Mouse (Mus musculus) heart, embryonic 11.5 days (tissue): ENCODE data around the gene Adgrd1. TPM values are rescaled to one million over a fixed set of nuclear protein-coding genes. Genes with fewer than 3 reads are reported as not detected.

Source experiments
- ATAC-seq: fragments of 200-750 bp; cut with Nextera tagmentation; replicated peaks from 2 replicates; pipeline ENCODE4 v1.8.0; 2017; ENCODE audit warnings: moderate library complexity; ENCODE audit not compliant: insufficient number of reproducible peaks, low FRiP score, low TSS enrichment
- H3K27ac ChIP-seq: fragments of 300-500 bp; sonication (generic); 2 replicates; pipeline ENCODE4 v1.5.1; 2014; ENCODE audit warnings: mild to moderate bottlenecking, low read depth, low read length
- H3K27me3 ChIP-seq: fragments of 300-500 bp; sonication (generic); 2 replicates; pipeline ENCODE4 v1.6.1; 2014; ENCODE audit warnings: mild to moderate bottlenecking, low read length, mixed read lengths; ENCODE audit not compliant: control insufficient read depth, insufficient read depth
- H3K36me3 ChIP-seq: fragments of 300-500 bp; sonication (generic); 2 replicates; pipeline ENCODE4 v1.6.1; 2014; ENCODE audit warnings: mild to moderate bottlenecking, low read length, moderate library complexity, mixed read lengths; ENCODE audit not compliant: control insufficient read depth, insufficient read depth
- H3K4me1 ChIP-seq: fragments of 300-500 bp; sonication (generic); 2 replicates; pipeline ENCODE4 v1.6.1; 2014; ENCODE audit warnings: low read length; ENCODE audit not compliant: control insufficient read depth, insufficient read depth
- H3K4me2 ChIP-seq: fragments of 300-500 bp; sonication (generic); 2 replicates; pipeline ENCODE4 v1.6.1; 2014; ENCODE audit warnings: mild to moderate bottlenecking, moderate library complexity
- H3K4me3 ChIP-seq: fragments of 300-500 bp; sonication (generic); 2 replicates; pipeline ENCODE4 v1.5.1; 2014; ENCODE audit warnings: low read depth, low read length
- H3K9ac ChIP-seq: fragments of 300-500 bp; sonication (generic); 2 replicates; pipeline ENCODE4 v1.6.1; 2014; ENCODE audit warnings: mild to moderate bottlenecking, low read depth, low read length, moderate library complexity
- H3K9me3 ChIP-seq: fragments of 300-500 bp; sonication (generic); replicated peaks from 2 replicates; pipeline ENCODE4 v1.6.1; 2016; ENCODE audit warnings: low read length; ENCODE audit not compliant: control insufficient read depth
- WGBS: fragments of 180-500 bp; shearing (Covaris S2); extraction: QIAGEN DNeasy Blood & Tissue Kit; methylation state at CpG from one replicate; pipeline ENCODE4 v1.1.7; 2014; ENCODE audit not compliant: insufficient replicate concordance; 5-methylcytosine and 5-hydroxymethylcytosine counted together
- polyA plus RNA-seq: library from polyadenylated mRNA; unstranded; fragments of >200 nt; fragmentation: Nextera tagmentation; extraction: Ambion mirVana; gene quantifications from 2 replicates; pipeline ENCODE4 v1.2.1, GENCODE M21; 2014

The Adgrd1 gene
- polyA plus RNA-seq, 1 experiment from 2014 or later, result 0.31 TPM

GRCm38 (mm10) chr5:129208845-129209244 is 112.3 kb downstream of the Adgrd1 start:
- Histone ChIP-seq H3K4me3 (no peak overlapping the region), H3K4me2 (no peak overlapping the region), H3K9ac (no peak overlapping the region), H3K36me3 (no peaks in the 10 kb centered on the region), H3K4me1 (no peaks in the 10 kb centered on the region), H3K27ac (no peak overlapping the region), H3K9me3 (no peaks in the 10 kb centered on the region), H3K27me3 (peaks cover 4% of the 10 kb centered on the region; the same call in 1 of the 2 replicates)
- ATAC-seq, result no peak
- WGBS, result 69% methylated on average over 4 of the region's 4 CpGs

- WGBS, result 77% methylated on average over 14 of the region's 14 CpGs
- H3K36me3 ChIP-seq, result no peaks in the 10 kb centered on the region
- H3K27me3 ChIP-seq, result 0 out of 2 replicates have a peak, but pooled peaks cover 2% of the 10 kb centered on the region
- no peak overlapping the region for H3K4me2 ChIP-seq
- no peak overlapping the region for H3K27ac ChIP-seq
- ATAC-seq, result no peak
- H3K9me3 ChIP-seq, result no peaks in the 10 kb centered on the region
- H3K4me1 ChIP-seq, result no peaks in the 10 kb centered on the region
- no peak overlapping the region for H3K4me3 ChIP-seq
- no peak overlapping the region for H3K9ac ChIP-seq
Measured at GRCm38 (mm10) chr5:129211385-129212031, 115.0 kb downstream of the Adgrd1 start.

GRCm38 (mm10) chr5:129214023-129214422 is 117.5 kb downstream of the Adgrd1 start:
- 42% methylated on average over 9 of the region's 9 CpGs for WGBS
- Histone ChIP-seq H3K9me3 (no peaks in the 10 kb centered on the region), H3K4me3 (no peak overlapping the region), H3K27ac (no peak overlapping the region), H3K4me2 (no peak overlapping the region), H3K9ac (no peak overlapping the region), H3K36me3 (no peaks in the 10 kb centered on the region), H3K4me1 (no peaks in the 10 kb centered on the region), H3K27me3 (0 out of 2 replicates have a peak, but pooled peaks cover 5% of the 10 kb centered on the region)
- ATAC-seq, result no peak

GRCm38 (mm10) chr5:129216001-129216400 is 119.5 kb downstream of the Adgrd1 start:
- no peak for ATAC-seq
- WGBS, result 80% methylated on average over 2 of the region's 2 CpGs

GRCm38 (mm10) chr5:129217481-129218221 is 121.1 kb downstream of the Adgrd1 start:
- Histone ChIP-seq H3K27ac (no peak overlapping the region), H3K4me2 (peak overlapping the region; percentile 47), H3K4me1 (no peaks in the 10 kb centered on the region), H3K27me3 (0 out of 2 replicates have a peak, but pooled peaks cover 3% of the 10 kb centered on the region), H3K9me3 (no peaks in the 10 kb centered on the region; the same call in 1 of the 2 replicates), H3K9ac (no peak overlapping the region), H3K4me3 (no peak overlapping the region; the same call in 1 of the 2 replicates), H3K36me3 (no peaks in the 10 kb centered on the region)
- no peak for ATAC-seq
- 16% methylated on average over 22 of the region's 22 CpGs for WGBS

More at GRCm38 (mm10) chr5:129216001-129216400, 119.5 kb downstream of the Adgrd1 start:
- no peak overlapping the region for H3K9ac ChIP-seq
- H3K4me2 ChIP-seq, result no peak overlapping the region
- 0 out of 2 replicates have a peak, but pooled peaks cover 5% of the 10 kb centered on the region for H3K27me3 ChIP-seq
- H3K4me1 ChIP-seq, result no peaks in the 10 kb centered on the region
- no peaks in the 10 kb centered on the region for H3K36me3 ChIP-seq
- H3K9me3 ChIP-seq, result no peaks in the 10 kb centered on the region; the same call in 1 of the 2 replicates
- no peak overlapping the region for H3K4me3 ChIP-seq
- H3K27ac ChIP-seq, result no peak overlapping the region

GRCm38 (mm10) chr5:129218222-129218505 is 121.6 kb downstream of the Adgrd1 start:
- no peak overlapping the region for H3K9ac ChIP-seq
- H3K36me3 ChIP-seq, result no peaks in the 10 kb centered on the region
- H3K9me3 ChIP-seq, result no peaks in the 10 kb centered on the region; the same call in 1 of the 2 replicates
- H3K27ac ChIP-seq, result no peak overlapping the region
- WGBS, result 39% methylated on average over 1 of the region's 3 CpGs
- no peak for ATAC-seq
- no peaks in the 10 kb centered on the region for H3K4me1 ChIP-seq
- H3K4me2 ChIP-seq, result no peak overlapping the region; the same call in 1 of the 2 replicates
- H3K4me3 ChIP-seq, result no peak overlapping the region
- H3K27me3 ChIP-seq, result 0 out of 2 replicates have a peak, but pooled peaks cover 3% of the 10 kb centered on the region

- 36% methylated on average over 8 of the region's 8 CpGs for WGBS
Measured at GRCm38 (mm10) chr5:129218537-129218981, 122.0 kb downstream of the Adgrd1 start.

GRCm38 (mm10) chr5:129219178-129219760 is 122.7 kb downstream of the Adgrd1 start:
- WGBS, result 87% methylated on average over 5 of the region's 5 CpGs
- H3K4me1 ChIP-seq, result no peaks in the 10 kb centered on the region
- ATAC-seq, result no peak
- H3K27me3 ChIP-seq, result 0 out of 2 replicates have a peak, but pooled peaks cover 3% of the 10 kb centered on the region
- no peak overlapping the region for H3K4me3 ChIP-seq
- no peaks in the 10 kb centered on the region for H3K36me3 ChIP-seq
- no peaks in the 10 kb centered on the region; the same call in 1 of the 2 replicates for H3K9me3 ChIP-seq
- H3K9ac ChIP-seq, result no peak overlapping the region
- H3K27ac ChIP-seq, result no peak overlapping the region
- no peak overlapping the region for H3K4me2 ChIP-seq

More at GRCm38 (mm10) chr5:129218537-129218981, 122.0 kb downstream of the Adgrd1 start:
- no peaks in the 10 kb centered on the region for H3K36me3 ChIP-seq
- H3K27me3 ChIP-seq, result 0 out of 2 replicates have a peak, but pooled peaks cover 3% of the 10 kb centered on the region
- no peaks in the 10 kb centered on the region; the same call in 1 of the 2 replicates for H3K9me3 ChIP-seq
- H3K4me2 ChIP-seq, result no peak overlapping the region
- no peak; the same call in 1 of the 2 replicates for ATAC-seq
- H3K27ac ChIP-seq, result no peak overlapping the region
- H3K4me3 ChIP-seq, result no peak overlapping the region
- H3K9ac ChIP-seq, result no peak overlapping the region
- H3K4me1 ChIP-seq, result no peaks in the 10 kb centered on the region
